Mouse (Mus musculus) MEL (cell line): ENCODE measurements around the gene Rfx1. TPM values are rescaled to one million over a fixed set of nuclear protein-coding genes. Genes with fewer than 3 reads are reported as not detected.

Source experiments
- DNase-seq: peaks from one replicate; pipeline ENCODE4 v3.0.0; 2011; ENCODE audit warnings: low read depth, low spot score
- H3K27ac ChIP-seq: 2 replicates; pipeline ENCODE4 v1.5.1; 2012; ENCODE audit warnings: low read depth, mild to moderate bottlenecking, control low read depth, low read length, moderate library complexity; ENCODE audit not compliant: control insufficient read depth
- H3K27me3 ChIP-seq, 2 experiments: fragments of 150-350 bp in 1 of 2; sonication (generic) in 1 of 2; 2 replicates each; pipeline ENCODE4 v1.6.1; 2012; ENCODE audit warnings: low read length in 2 of 2, mild to moderate bottlenecking in 2 of 2, improper control_type of control experiment in 1 of 2, moderate library complexity in 1 of 2; ENCODE audit not compliant: insufficient read depth in 2 of 2, control insufficient read depth in 1 of 2
- H3K36me3 ChIP-seq, 2 experiments: 2 replicates each; pipeline ENCODE4 v1.6.1; 2012 to 2014; ENCODE audit warnings: low read length in 2 of 2, improper control_type of control experiment in 1 of 2, inconsistent platforms in 1 of 2, mild to moderate bottlenecking in 1 of 2; ENCODE audit not compliant: insufficient read depth in 2 of 2, control insufficient read depth in 1 of 2
- H3K4me1 ChIP-seq, 2 experiments: fragments of 150-350 bp in 1 of 2; sonication (generic) in 1 of 2; 2 replicates each; pipeline ENCODE4 v1.6.1; 2012; ENCODE audit warnings: low read length in 2 of 2, improper control_type of control experiment in 1 of 2, mild to moderate bottlenecking in 1 of 2; ENCODE audit not compliant: insufficient read depth in 2 of 2, control insufficient read depth in 1 of 2
- H3K4me3 ChIP-seq, 2 experiments: fragments of 150-350 bp in 1 of 2; sonication (generic) in 1 of 2; 2 replicates each; pipeline ENCODE4 v1.5.1; 2012; ENCODE audit warnings: low read depth in 2 of 2, low read length in 2 of 2, mild to moderate bottlenecking in 2 of 2, moderate library complexity in 2 of 2, control low read depth in 1 of 2, improper control_type of control experiment in 1 of 2; ENCODE audit not compliant: control insufficient read depth in 1 of 2, insufficient read depth in 1 of 2
- H3K79me2 ChIP-seq: 2 replicates; pipeline ENCODE4 v1.6.1; 2012; ENCODE audit warnings: mild to moderate bottlenecking, low read length, moderate library complexity; ENCODE audit not compliant: control insufficient read depth, poor library complexity, insufficient read depth
- H3K9ac ChIP-seq: 2 replicates; pipeline ENCODE4 v1.6.1; 2012; ENCODE audit warnings: low read depth, mild to moderate bottlenecking, control low read depth, low read length, moderate library complexity; ENCODE audit not compliant: control insufficient read depth, poor library complexity, severe bottlenecking
- H3K9me3 ChIP-seq: fragments of 150-350 bp; sonication (generic); replicated peaks from 2 replicates; pipeline ENCODE4 v1.6.1; 2012; ENCODE audit warnings: mild to moderate bottlenecking, low read length, improper control_type of control experiment, moderate library complexity; ENCODE audit not compliant: insufficient read depth
- CTCF ChIP-seq, 3 experiments: IDR thresholded peaks in 2 of 3; conservative IDR thresholded peaks in 1 of 3; 2 replicates each; pipeline ENCODE4 v1.5.1; 2011 to 2012; ENCODE audit warnings: low read length in 3 of 3, low read depth in 2 of 3, mild to moderate bottlenecking in 2 of 3, improper control_type of control experiment in 1 of 3, inconsistent platforms in 1 of 3, mixed read lengths in 1 of 3, moderate library complexity in 1 of 3; ENCODE audit not compliant: control insufficient read depth in 1 of 3, insufficient read depth in 1 of 3, poor library complexity in 1 of 3, severe bottlenecking in 1 of 3
- ETS1 ChIP-seq: IDR thresholded peaks from 2 replicates; pipeline ENCODE4 v1.6.1; 2012; ENCODE audit warnings: low read depth, mild to moderate bottlenecking, inconsistent platforms, low read length, improper control_type of control experiment, moderate library complexity
- GATA1 ChIP-seq: IDR thresholded peaks from 2 replicates; pipeline ENCODE4 v1.6.1; 2011; ENCODE audit warnings: low read depth, low read length, improper control_type of control experiment
- MAX ChIP-seq: IDR thresholded peaks from 2 replicates; pipeline ENCODE4 v1.6.1; 2011; ENCODE audit warnings: low read length, improper control_type of control experiment
- MAZ ChIP-seq: IDR thresholded peaks from 2 replicates; pipeline ENCODE4 v1.6.1; 2012; ENCODE audit warnings: low read depth, mild to moderate bottlenecking, inconsistent platforms, low read length, improper control_type of control experiment
- MYB ChIP-seq: IDR thresholded peaks from 2 replicates; pipeline ENCODE4 v1.6.1; 2011; ENCODE audit warnings: mild to moderate bottlenecking, low read depth, low read length, improper control_type of control experiment
- RAD21 ChIP-seq: IDR thresholded peaks from 2 replicates; pipeline ENCODE4 v1.6.1; 2011; ENCODE audit warnings: mild to moderate bottlenecking, low read depth, low read length, improper control_type of control experiment
- RCOR1 ChIP-seq: IDR thresholded peaks from 2 replicates; pipeline ENCODE4 v1.6.1; 2012; ENCODE audit warnings: low read depth, mild to moderate bottlenecking, inconsistent platforms, low read length, improper control_type of control experiment
- SMC3 ChIP-seq: IDR thresholded peaks from 2 replicates; pipeline ENCODE4 v1.6.1; 2011; ENCODE audit warnings: low read depth, low read length, improper control_type of control experiment
- TAL1 ChIP-seq: IDR thresholded peaks from 2 replicates; pipeline ENCODE4 v1.6.1; 2012; ENCODE audit warnings: mild to moderate bottlenecking, inconsistent platforms, low read length, moderate library complexity, mixed read lengths
- TBP ChIP-seq: IDR thresholded peaks from 2 replicates; pipeline ENCODE4 v1.8.0; 2011; ENCODE audit warnings: low read depth, low read length, improper control_type of control experiment
- USF1 ChIP-seq: IDR thresholded peaks from 2 replicates; pipeline ENCODE4 v1.6.1; 2014; ENCODE audit warnings: low read depth, mild to moderate bottlenecking, inconsistent platforms, low read length, improper control_type of control experiment, moderate library complexity
- ZC3H11A ChIP-seq: IDR thresholded peaks from 2 replicates; pipeline ENCODE4 v1.6.1; 2012; ENCODE audit warnings: low read depth, mild to moderate bottlenecking, inconsistent platforms, low read length, improper control_type of control experiment
- ZMIZ1 ChIP-seq: IDR thresholded peaks from 2 replicates; pipeline ENCODE4 v1.6.1; 2012; ENCODE audit warnings: low read depth, mild to moderate bottlenecking, inconsistent platforms, low read length, improper control_type of control experiment, moderate library complexity
- ZNF384 ChIP-seq: IDR thresholded peaks from 2 replicates; pipeline ENCODE4 v1.6.1; 2012; ENCODE audit warnings: low read depth, mild to moderate bottlenecking, inconsistent platforms, low read length, improper control_type of control experiment
- polyA plus RNA-seq, 2 experiments: library from polyadenylated mRNA; stranded (reverse) in 1 of 2; unstranded in 1 of 2; fragments of >175 nt in 1 of 2; fragments of >200 nt in 1 of 2; gene quantifications; 2 replicates each; pipeline versions ENCODE4 v1.2.1 to v1.2.4; 2012; ENCODE audit warnings: low replicate concordance in 2 of 2, low read depth in 1 of 2; ENCODE audit not compliant: insufficient read length in 2 of 2, insufficient read depth in 1 of 2, missing spikeins in 1 of 2
- total RNA-seq: library from RNA; depleted of rRNA; stranded (reverse); fragments of 300-350 nt; gene quantifications from 2 replicates; pipeline ENCODE4 v1.2.3, GENCODE M21; 2012

Rfx1 gene
- total and polyA plus RNA-seq, 3 experiments = 3.9 to 10.4 TPM; not detected in 1

GRCm38 (mm10) chr8:84053229-84053628, 13.4 kb upstream of the Rfx1 start:
- no peaks in the 10 kb centered on the region for H3K27me3 ChIP-seq
- no peak overlapping the region for H3K27ac ChIP-seq
- TF ChIP-seq GATA1 = peak; percentile 23; the same call in 1 of the 2 replicates
- TF ChIP-seq SMC3 = peak; percentile 36; the same call in 1 of the 2 replicates
- 0 out of 2 replicates have a peak, but pooled peaks have one; percentile 23 for TF ChIP-seq MAX
- no peak for TF ChIP-seq ETS1
- TF ChIP-seq USF1 = no peak
- peak; percentile 46 for TF ChIP-seq RAD21
- peak; percentile 19 to 57 (median 51) for TF ChIP-seq CTCF (IDR thresholded peaks at IDR 0.05 in 2 of 3, conservative IDR thresholded peaks at IDR 0.05 in 1 of 3; ENCODE audit: control insufficient read depth in 1 of 3, insufficient read depth in 1 of 3, low read depth in 2 of 3, low read length in 3 of 3, poor library complexity in 1 of 3, severe bottlenecking in 1 of 3)
- TF ChIP-seq ZMIZ1 = no peak
- no peaks in the 10 kb centered on the region for H3K9me3 ChIP-seq
- no peaks in the 10 kb centered on the region for H3K79me2 ChIP-seq
- peaks cover 0 to 2% of the 10 kb centered on the region in 2 experiments; a peak in 1 of 4 replicates for H3K36me3 ChIP-seq
- peak; percentile 67 for DNase-seq
- no peak overlapping the region for H3K4me3 ChIP-seq
- peaks cover 3 to 4% of the 10 kb centered on the region in 2 experiments; a peak in 3 of 4 replicates for H3K4me1 ChIP-seq
- no peak overlapping the region for H3K9ac ChIP-seq

DNA sequence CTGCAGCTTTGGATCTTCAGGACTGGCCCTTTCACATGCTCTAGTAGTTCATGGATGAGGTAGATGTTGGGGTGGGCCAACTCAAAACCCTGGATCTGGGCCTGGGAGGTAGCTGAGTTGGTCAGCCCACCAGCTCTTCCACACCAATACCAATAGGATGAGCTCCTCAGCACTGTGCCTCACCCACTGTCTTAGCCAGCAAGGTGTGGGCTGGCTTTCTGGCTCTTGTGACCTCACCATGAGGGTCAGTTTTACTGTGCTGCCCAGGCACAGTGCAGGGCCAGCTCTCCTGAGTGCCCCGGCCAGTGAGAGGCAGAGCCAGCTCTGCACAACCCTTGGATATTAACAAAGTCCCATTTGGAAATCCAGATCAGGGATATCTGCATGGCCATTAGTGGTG, 8.8 kb upstream of the Rfx1 start:
- H3K9ac ChIP-seq = no peak overlapping the region
- no peaks in the 10 kb centered on the region for H3K4me1 ChIP-seq
- H3K9me3 ChIP-seq = no peaks in the 10 kb centered on the region
- no peak for DNase-seq
- H3K36me3 ChIP-seq = no peaks in the 10 kb centered on the region
- no peak overlapping the region for H3K4me3 ChIP-seq
- TF ChIP-seq RAD21 (no peak), MYB (no peak), ZNF384 (no peak), ZC3H11A (no peak), MAZ (no peak), TAL1 (no peak), TBP (no peak), GATA1 (no peak), RCOR1 (no peak)
- no peak overlapping the region for H3K27ac ChIP-seq
- H3K27me3 ChIP-seq = no peaks in the 10 kb centered on the region
- no peaks in the 10 kb centered on the region for H3K79me2 ChIP-seq

- Histone ChIP-seq H3K4me3 (no peak overlapping the region), H3K27me3 (no peaks in the 10 kb centered on the region), H3K36me3 (peaks cover 0 to 9% of the 10 kb centered on the region in 2 experiments; a peak in 2 of 4 replicates), H3K4me1 (peaks cover 3 to 9% of the 10 kb centered on the region in 2 experiments; a peak in 3 of 4 replicates), H3K9me3 (no peaks in the 10 kb centered on the region), H3K9ac (no peak overlapping the region), H3K27ac (no peak overlapping the region), H3K79me2 (no peaks in the 10 kb centered on the region)
- TF ChIP-seq USF1 (no peak), CTCF (IDR thresholded peaks at IDR 0.05 in 2 of 3, conservative IDR thresholded peaks at IDR 0.05 in 1 of 3; ENCODE audit: control insufficient read depth in 1 of 3, insufficient read depth in 1 of 3, low read depth in 2 of 3, low read length in 3 of 3, poor library complexity in 1 of 3, severe bottlenecking in 1 of 3) (peak in 2 of 3 experiments; percentile 13 to 29; a peak in 2 of 6 replicates), RAD21 (peak; percentile 11), SMC3 (0 out of 2 replicates have a peak, but pooled peaks have one; percentile 21)
- DNase-seq = no peak
These were observed 7.4 kb upstream of the Rfx1 start for GRCm38 (mm10) chr8:84059226-84059625.
